Mouse (Mus musculus): ENCODE measurements around the gene Fam53b.

The Fam53b gene

GRCm38 (mm10) chr7:132736099-132736862, 77.4 kb downstream of the Fam53b start:
- DNase-seq (ENCODE audit: low read depth): peak; percentile 80

- DNase-seq (ENCODE audit: low read depth): peak; percentile 49
Measured at GRCm38 (mm10) chr7:132735145-132735544, 78.5 kb downstream of the Fam53b start.

GRCm38 (mm10) chr7:132734222-132734621, 79.5 kb downstream of the Fam53b start:
- no peak for DNase-seq (ENCODE audit: low read depth)

GRCm38 (mm10) chr7:132733521-132733920, 80.2 kb downstream of the Fam53b start:
- no peak for DNase-seq (ENCODE audit: low read depth)

GRCm38 (mm10) chr7:132732136-132732789, 81.4 kb downstream of the Fam53b start:
- DNase-seq (ENCODE audit: low read depth): no peak

GRCm38 (mm10) chr7:132731558-132731957, 82.1 kb downstream of the Fam53b start:
- DNase-seq (ENCODE audit: low read depth): no peak

GRCm38 (mm10) chr7:132730510-132730909, 83.2 kb downstream of the Fam53b start:
- no peak for DNase-seq (ENCODE audit: low read depth)

GRCm38 (mm10) chr7:132729093-132729831, 84.4 kb downstream of the Fam53b start:
- peak; percentile 31 for DNase-seq (ENCODE audit: low read depth)

GRCm38 (mm10) chr7:132726106-132726861, 87.4 kb downstream of the Fam53b start:
- no peak for DNase-seq (ENCODE audit: low read depth)

- peak; percentile 26 for DNase-seq (ENCODE audit: low read depth)
Measured at GRCm38 (mm10) chr7:132724501-132725062, 89.1 kb downstream of the Fam53b start.

GRCm38 (mm10) chr7:132723906-132724305, 89.8 kb downstream of the Fam53b start:
- DNase-seq (ENCODE audit: low read depth): peak; percentile 88

GRCm38 (mm10) chr7:132722401-132723370, 91.0 kb downstream of the Fam53b start:
- no peak for DNase-seq (ENCODE audit: low read depth)

GRCm38 (mm10) chr7:132720562-132720961, 93.1 kb downstream of the Fam53b start:
- no peak for DNase-seq (ENCODE audit: low read depth)

GRCm38 (mm10) chr7:132719570-132719969, 94.1 kb downstream of the Fam53b start:
- no peak for DNase-seq (ENCODE audit: low read depth)

GRCm38 (mm10) chr7:132715259-132715658, 98.4 kb downstream of the Fam53b start:
- no peak for DNase-seq (ENCODE audit: low read depth)

GRCm38 (mm10) chr7:132714236-132714923, 99.3 kb downstream of the Fam53b start:
- peak; percentile 75 for DNase-seq (ENCODE audit: low read depth)

- DNase-seq (ENCODE audit: low read depth): no peak
Measured at GRCm38 (mm10) chr7:132713483-132714126, 100.1 kb downstream of the Fam53b start.

- no peak for DNase-seq (ENCODE audit: low read depth)
Measured at GRCm38 (mm10) chr7:132712956-132713355, 100.7 kb downstream of the Fam53b start.

GRCm38 (mm10) chr7:132712044-132712708, 101.5 kb downstream of the Fam53b start:
- no peak for DNase-seq (ENCODE audit: low read depth)
